Mouse (Mus musculus) testis, adult 10 weeks (tissue): ENCODE results near the gene Zfp444. TPM values are rescaled to one million over a fixed set of nuclear protein-coding genes. Genes with fewer than 3 reads are reported as not detected.

Source experiments
- polyA plus RNA-seq: library from polyadenylated mRNA; stranded (reverse); fragments of 350-450 nt; fragmentation: Illumina TruSeq; extraction: RNeasy Lipid Tissue Mini Kit (QIAGEN cat#74804); gene quantifications from one replicate; pipeline ENCODE4 v1.2.3, GENCODE M21; 2014; ENCODE audit warnings: low read depth, low replicate concordance

The Zfp444 gene
- polyA plus RNA-seq, result 4.7 TPM

GRCm38 (mm10) chr7:6172006-6172649, at the start of gene Zfp444:
Zfp444 (plus strand) TSS chr7:6172226.

GRCm38 (mm10) chr7:6155901-6156411, 16.1 kb upstream of the Zfp444 start, which contains the start of gene Zfp787:
Zfp787 (minus strand) TSS chr7:6155997.

DNA sequence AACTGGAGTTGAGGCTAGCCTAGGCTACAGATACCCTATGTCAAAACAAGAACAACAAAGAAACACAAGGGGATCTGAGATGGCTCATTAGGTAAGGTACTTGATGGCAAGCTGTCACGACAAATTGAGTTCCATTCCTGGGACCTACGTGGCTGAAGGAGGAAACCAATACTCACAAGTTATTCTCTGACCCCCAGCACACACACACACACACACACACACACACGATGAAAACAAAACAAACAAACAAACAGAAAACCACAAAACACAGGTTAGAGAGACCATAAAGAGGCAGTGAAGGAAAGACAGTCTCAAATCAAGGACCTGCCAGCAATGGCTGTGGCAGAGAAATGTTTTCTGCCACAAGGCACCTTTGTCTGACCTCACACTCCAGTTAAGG, 24.8 kb downstream of the Zfp444 start, which contains the start of gene Galp:
TSS of gene Galp (plus strand) at position 301 of the 400 bp plus-strand sequence.

DNA sequence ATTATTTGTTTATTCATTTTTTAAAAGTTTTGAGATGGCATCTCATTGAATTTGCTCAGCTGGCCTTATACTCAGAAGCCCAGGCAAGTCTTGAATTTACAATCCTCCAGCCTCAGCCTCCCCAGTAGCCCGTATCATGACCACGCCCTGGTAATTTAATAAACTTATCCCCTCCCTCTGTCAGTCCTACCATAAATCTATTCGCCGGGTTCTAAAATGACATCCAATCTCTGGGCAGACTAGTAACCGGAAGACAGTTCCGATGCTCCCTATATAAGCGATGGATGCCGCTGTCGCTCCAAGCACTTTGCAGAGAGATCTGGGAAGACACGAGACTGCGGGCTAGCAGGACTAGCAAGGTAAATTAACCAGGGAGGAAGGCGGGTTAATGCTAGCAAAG, 50.0 kb downstream of the Zfp444 start, which contains the start of gene Zscan5b:
TSS of gene Zscan5b (plus strand) at position 301 of the 400 bp plus-strand sequence.

Other genes with a start within 250 kb of the Zfp444 start
- 0.69 TPM for gene Vmn1r65, start 161.2 kb upstream of the Zfp444 start, polyA plus RNA-seq
- 7.5 TPM for gene Nlrp4c, start 127.1 kb upstream of the Zfp444 start, polyA plus RNA-seq
- gene Zfp787, start 16.2 kb upstream of the Zfp444 start, polyA plus RNA-seq, result 6.3 TPM
- gene Galp, start 24.9 kb downstream of the Zfp444 start, polyA plus RNA-seq, result 0.39 TPM
- gene Zscan5b, start 50.1 kb downstream of the Zfp444 start, polyA plus RNA-seq, result 0.80 TPM
- gene Epp13, start 80.5 kb downstream of the Zfp444 start, polyA plus RNA-seq, result not detected
- 19.8 TPM for gene Zfp667, start 114.4 kb downstream of the Zfp444 start, polyA plus RNA-seq
- gene Zfp583, start 159.1 kb downstream of the Zfp444 start, polyA plus RNA-seq, result 7.7 TPM
- gene Gm3854, start 171.5 kb downstream of the Zfp444 start, polyA plus RNA-seq, result 3.0 TPM
- gene Zfp78, start 191.1 kb downstream of the Zfp444 start, polyA plus RNA-seq, result 18.0 TPM
- 9.9 TPM for gene Zfp28, start 211.1 kb downstream of the Zfp444 start, polyA plus RNA-seq
- gene Smim17, start 226.5 kb downstream of the Zfp444 start, polyA plus RNA-seq, result 2.9 TPM
- gene Gm20715, start 238.1 kb downstream of the Zfp444 start, polyA plus RNA-seq, result 3.3 TPM